Mouse (Mus musculus): ENCODE measurements around the gene Sdsl.

DNA sequence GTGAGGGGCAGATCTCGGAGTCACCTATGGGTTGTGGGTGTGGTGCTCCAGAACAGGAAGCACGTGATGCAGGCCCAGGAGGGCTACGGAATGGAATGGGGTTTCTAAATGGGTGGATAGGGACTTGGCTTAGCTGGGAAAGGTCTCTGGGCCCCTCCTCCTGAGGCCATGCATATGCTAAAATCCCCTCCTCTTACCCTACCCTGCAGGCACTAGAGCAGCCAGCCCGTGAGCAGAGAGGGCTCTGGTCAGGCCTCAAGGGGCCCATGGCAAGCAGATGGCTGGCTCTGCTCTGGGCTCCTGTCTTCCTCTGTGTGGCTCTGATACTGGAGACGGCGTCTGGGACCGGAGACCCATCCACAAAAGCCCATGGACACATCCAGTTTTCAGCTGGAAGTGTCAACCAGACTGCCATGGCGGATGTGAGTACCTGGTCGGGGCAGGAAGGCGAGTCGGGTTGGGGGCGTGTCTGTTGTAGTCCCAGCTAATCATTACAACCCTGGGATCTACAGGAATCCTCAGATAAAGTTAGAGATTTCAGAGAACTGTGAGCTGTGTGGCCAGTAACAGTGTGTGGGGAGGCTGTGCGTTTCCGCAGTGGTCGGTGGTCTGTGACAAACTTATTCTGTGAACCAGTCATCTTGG lies 40.4 kb upstream of the Sdsl start:
- TF ChIP-seq CTCF (IDR thresholded peaks at IDR 0.05; ENCODE audit: low read depth, low read length) = no peak
- TF ChIP-seq POLR2A (IDR thresholded peaks at IDR 0.05; ENCODE audit: borderline replicate concordance, low read depth, low read length) = no peak

Measured in bone marrow macrophage, adult 2 months (primary cell).